Mouse (Mus musculus) E14TG2a.4 (cell line): ENCODE measurements around the gene Garnl3.

Experiments used
- CTCF ChIP-seq: conservative IDR thresholded peaks from 2 replicates; pipeline ENCODE4 v1.5.1; 2014; ENCODE audit warnings: low read length
- NANOG ChIP-seq: IDR thresholded peaks from 2 replicates; pipeline ENCODE4 v1.6.1; 2014; ENCODE audit warnings: borderline replicate concordance, low read length, mixed read lengths

- TF ChIP-seq CTCF (no peak), NANOG (no peak)
These were observed 51.3 kb downstream of the Garnl3 start for GRCm38 (mm10) chr2:33080166-33080565.
